In the genomic region with DNA sequence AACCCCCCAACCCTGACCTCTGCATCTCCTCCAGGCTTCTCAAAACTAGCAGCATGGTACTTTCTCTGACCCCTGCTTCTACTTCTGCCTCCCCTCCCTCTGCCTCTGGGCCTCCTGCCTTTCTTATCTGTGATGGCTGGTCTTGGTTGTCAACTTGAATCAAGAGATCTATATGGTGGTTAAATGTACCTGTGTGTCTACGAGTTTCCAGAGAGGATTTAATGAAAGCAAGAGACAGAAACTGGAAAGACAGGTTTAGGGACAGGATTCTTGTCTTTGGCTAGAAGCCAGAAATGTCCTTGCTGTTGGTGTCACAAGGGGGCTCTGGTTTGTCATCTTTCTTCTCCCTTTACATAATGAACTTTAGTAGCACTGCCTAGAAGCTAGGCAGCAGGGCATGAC, we compare ENCODE assay signal across 10 mouse cellular contexts.
DNase-seq lines count a peak whose midpoint lies in the region; ATAC-seq and TF ChIP-seq lines count a peak whose summit lies in the region.
"Had no signal": no experiment of that assay in that cellular context is flagged by ENCODE, and none has a peak within 500 bp of the region (broad histone marks: within the 10 kb centered on the region; RNA-seq: fewer than 3 reads in every experiment).

No protein-coding gene starts in this region.

- no peaks in the 10 kb centered on the region for H3K36me3 ChIP-seq in kidney, embryonic 15.5 days
- no peaks in the 10 kb centered on the region for H3K36me3 ChIP-seq in ES-Bruce4 (ENCODE audit: control insufficient read depth, insufficient read depth, low read length, poor library complexity, severe bottlenecking)
- H3K36me3 ChIP-seq: heart, embryonic 13.5 days had no signal

- no peak for TF ChIP-seq POLR2A in ES-Bruce4 (IDR thresholded peaks at IDR 0.05; ENCODE audit: insufficient read depth, low read length)

- no peak for TF ChIP-seq CTCF in ES-Bruce4 (IDR thresholded peaks at IDR 0.05; ENCODE audit: low read depth, low read length)

- H3K27me3 ChIP-seq in kidney, embryonic 15.5 days: no peaks in the 10 kb centered on the region
- H3K27me3 ChIP-seq in ES-Bruce4 (ENCODE audit: control insufficient read depth, insufficient read depth, low read length, poor library complexity, severe bottlenecking): no peaks in the 10 kb centered on the region
- H3K27me3 ChIP-seq: heart, embryonic 13.5 days had no signal

- H3K9me3 ChIP-seq in kidney, embryonic 15.5 days (replicated peaks): no peaks in the 10 kb centered on the region
- H3K9me3 ChIP-seq in ES-Bruce4 (replicated peaks; ENCODE audit: control insufficient read depth, insufficient read depth, low read length, poor library complexity, severe bottlenecking): no peaks in the 10 kb centered on the region
- H3K9me3 ChIP-seq: heart, embryonic 13.5 days had no signal

- WGBS in kidney, embryonic 15.5 days: 15% methylated on average over 1 of the region's 1 CpGs
- 22% methylated on average over 1 of the region's 1 CpGs for WGBS in large intestine, adult 2 months

- peaks cover 34% of the 10 kb centered on the region for H3K4me1 ChIP-seq in kidney, embryonic 15.5 days
- H3K4me1 ChIP-seq in ES-Bruce4 (ENCODE audit: control insufficient read depth, insufficient read depth, low read length): no peaks in the 10 kb centered on the region

- 0 out of 2 replicates have a peak, but pooled peaks have one; percentile 42 for TF ChIP-seq EP300 in ES-Bruce4 (IDR thresholded peaks at IDR 0.05; ENCODE audit: insufficient read depth, low read depth, low read length)

- no peak overlapping the region for H3K4me3 ChIP-seq in kidney, embryonic 15.5 days (replicated peaks)
- no peak overlapping the region for H3K4me3 ChIP-seq in ES-Bruce4 (ENCODE audit: low read depth, low read length)
- H3K4me3 ChIP-seq: heart, embryonic 13.5 days had no signal

- no peak for ATAC-seq in kidney, embryonic 15.5 days (replicated peaks; ENCODE audit: low FRiP score)

- DNase-seq in kidney, postnatal 10 days: peak; percentile 21
- DNase-seq in CD4-positive helper T cell, adult 2 months (ENCODE audit: low read depth, low spot score): peak; percentile 8
- DNase-seq in large intestine, adult 2 months (ENCODE audit: low read depth, low spot score): peak; percentile 25
- DNase-seq in cerebellum, postnatal 10 days: no peak
- DNase-seq in gastrocnemius, postnatal 4 days (ENCODE audit: low spot score in 2 of 2): no peak
- DNase-seq: cerebellum, adult 11 months; kidney, postnatal 36 days had no signal

- H3K4me2 ChIP-seq in kidney, embryonic 15.5 days: no peak overlapping the region
- H3K4me2 ChIP-seq: heart, embryonic 13.5 days had no signal

- no peak overlapping the region for H3K9ac ChIP-seq in kidney, embryonic 15.5 days
- H3K9ac ChIP-seq in ES-Bruce4 (ENCODE audit: low read depth, poor library complexity, severe bottlenecking): no peak overlapping the region
- H3K9ac ChIP-seq: heart, embryonic 13.5 days had no signal

- no peak overlapping the region for H3K27ac ChIP-seq in kidney, embryonic 15.5 days
- H3K27ac ChIP-seq in ES-Bruce4 (ENCODE audit: insufficient read depth, low read length): no peak overlapping the region
- H3K27ac ChIP-seq: heart, embryonic 13.5 days had no signal

Comparison
In these comparisons a context has a peak if more than half of its experiments do, and no peak if none do; other contexts are left out.
1. DNase-seq: peak in kidney, postnatal 10 days (single experiment), CD4-positive helper T cell, adult 2 months (single experiment) and large intestine, adult 2 months (single experiment); none in cerebellum, postnatal 10 days (0 of 2) and gastrocnemius, postnatal 4 days (0 of 2).